Comparison of ENCODE assay signal across 33 mouse cellular contexts in genomic region chr14:51877517-51877916, GRCm38 (mm10). TPM values are rescaled to one million over a fixed set of nuclear protein-coding genes. Genes with fewer than 3 reads are reported as not detected.
DNase-seq lines count a peak whose midpoint lies in the region; ATAC-seq and TF ChIP-seq lines count a peak whose summit lies in the region.
"Had no signal": no experiment of that assay in that cellular context is flagged by ENCODE, and none has a peak within 500 bp of the region (broad histone marks: within the 10 kb centered on the region; RNA-seq: fewer than 3 reads in every experiment).

No protein-coding gene starts in this region.

- no peak for TF ChIP-seq CTCF in testis, adult 2 months (IDR thresholded peaks at IDR 0.05; ENCODE audit: control insufficient read depth, insufficient read depth, insufficient replicate concordance, low read depth, low read length)
- no peak for TF ChIP-seq CTCF in intestine, postnatal 0 days (IDR thresholded peaks at IDR 0.05; ENCODE audit: low read depth)

- WGBS in intestine, postnatal 0 days: 49% methylated on average over 3 of the region's 3 CpGs
- WGBS in forebrain, embryonic 15.5 days: 80% methylated on average over 3 of the region's 3 CpGs

- TF ChIP-seq POLR2A in testis, adult 2 months (IDR thresholded peaks at IDR 0.05; ENCODE audit: control insufficient read depth, low read depth, low read length): no peak

- H3K4me1 ChIP-seq in testis, adult 2 months (ENCODE audit: control insufficient read depth, insufficient read depth, low read length): peaks cover 5% of the 10 kb centered on the region
- no peaks in the 10 kb centered on the region for H3K4me1 ChIP-seq in intestine, postnatal 0 days (replicated peaks; ENCODE audit: control insufficient read depth, insufficient read depth, low read length)
- no peaks in the 10 kb centered on the region for H3K4me1 ChIP-seq in forebrain, embryonic 15.5 days
- H3K4me1 ChIP-seq: forebrain, embryonic 10.5 days; forebrain, embryonic 13.5 days; heart, embryonic 12.5 days; heart, embryonic 15.5 days; hindbrain, embryonic 10.5 days; hindbrain, embryonic 13.5 days had no signal

- H3K27me3 ChIP-seq in testis, adult 2 months (ENCODE audit: control insufficient read depth, insufficient read depth, low read length): no peaks in the 10 kb centered on the region
- H3K27me3 ChIP-seq in intestine, postnatal 0 days (replicated peaks; ENCODE audit: control insufficient read depth, insufficient read depth, low read length): no peaks in the 10 kb centered on the region
- H3K27me3 ChIP-seq in forebrain, embryonic 15.5 days: no peaks in the 10 kb centered on the region
- H3K27me3 ChIP-seq: forebrain, embryonic 13.5 days; heart, embryonic 15.5 days; hindbrain, embryonic 13.5 days had no signal

- H3K4me2 ChIP-seq in intestine, postnatal 0 days (replicated peaks; ENCODE audit: low read depth): no peak overlapping the region
- no peak overlapping the region for H3K4me2 ChIP-seq in forebrain, embryonic 15.5 days (replicated peaks)
- H3K4me2 ChIP-seq: forebrain, embryonic 13.5 days; heart, embryonic 12.5 days; heart, embryonic 15.5 days; hindbrain, embryonic 13.5 days had no signal

- DNase-seq in testis, postnatal 14 days (ENCODE audit: low spot score): no peak
- peak; percentile 24 for DNase-seq in c-Kit-positive CD71-positive TER-119-positive erythroid progenitor cells, embryonic 14.5 days (ENCODE audit: low spot score)
- no peak for DNase-seq in left cerebral cortex, adult 8-10 months (ENCODE audit: low spot score in 2 of 2)
- DNase-seq: adrenal gland, postnatal 25 days; cerebellum, adult 11 months; cerebellum, adult 2 months; cerebellum, adult 9-11 months; forebrain, postnatal 0 days; gastrocnemius, adult 2 months; gastrocnemius, postnatal 14 days; heart, adult 11 months; heart, postnatal 10 days; heart, postnatal 36 days had no signal

- H3K9me3 ChIP-seq in intestine, postnatal 0 days (ENCODE audit: control insufficient read depth): no peaks in the 10 kb centered on the region
- H3K9me3 ChIP-seq in forebrain, embryonic 15.5 days: no peaks in the 10 kb centered on the region
- H3K9me3 ChIP-seq: forebrain, embryonic 10.5 days; forebrain, embryonic 13.5 days; heart, embryonic 12.5 days; heart, embryonic 15.5 days; hindbrain, embryonic 10.5 days; hindbrain, embryonic 13.5 days had no signal

- peak; percentile 78 for ATAC-seq in intestine, postnatal 0 days
- ATAC-seq in forebrain, embryonic 15.5 days (replicated peaks): no peak
- ATAC-seq: activated CD4-positive, CD25-positive, alpha-beta regulatory T cell, adult 4 months; CD4-positive, CD25-positive, alpha-beta regulatory T cell, adult 4 months; forebrain, embryonic 13.5 days; forebrain, postnatal 0 days; hindbrain, postnatal 0 days; inflammation-experienced regulatory T-cells, adult 6 months had no signal

- peak overlapping the region; percentile 47 for H3K4me3 ChIP-seq in testis, adult 2 months (ENCODE audit: control insufficient read depth, low read depth, low read length)
- H3K4me3 ChIP-seq in intestine, postnatal 0 days (ENCODE audit: low read depth, low read length): no peak overlapping the region
- H3K4me3 ChIP-seq in forebrain, embryonic 15.5 days: no peak overlapping the region
- H3K4me3 ChIP-seq: forebrain, embryonic 10.5 days; forebrain, embryonic 13.5 days; gastrocnemius, adult 2 months; heart, embryonic 12.5 days; heart, embryonic 15.5 days; hindbrain, embryonic 10.5 days; hindbrain, embryonic 13.5 days had no signal

- no peaks in the 10 kb centered on the region for H3K36me3 ChIP-seq in testis, adult 2 months (ENCODE audit: control insufficient read depth, insufficient read depth, low read length)
- H3K36me3 ChIP-seq in intestine, postnatal 0 days (ENCODE audit: control insufficient read depth, insufficient read depth): no peaks in the 10 kb centered on the region
- no peaks in the 10 kb centered on the region for H3K36me3 ChIP-seq in forebrain, embryonic 15.5 days
- H3K36me3 ChIP-seq: forebrain, embryonic 10.5 days; heart, embryonic 12.5 days; heart, embryonic 15.5 days; hindbrain, embryonic 10.5 days; hindbrain, embryonic 13.5 days had no signal

- no peak overlapping the region for H3K27ac ChIP-seq in testis, adult 2 months (ENCODE audit: control insufficient read depth, insufficient read depth, low read depth, low read length)
- H3K27ac ChIP-seq in intestine, postnatal 0 days (ENCODE audit: low read depth, low read length): no peak overlapping the region
- H3K27ac ChIP-seq in forebrain, embryonic 15.5 days (replicated peaks): no peak overlapping the region
- H3K27ac ChIP-seq: forebrain, embryonic 10.5 days; forebrain, embryonic 13.5 days; gastrocnemius, adult 2 months; heart, embryonic 15.5 days; hindbrain, embryonic 10.5 days; hindbrain, embryonic 13.5 days; hindbrain, postnatal 0 days had no signal

- H3K9ac ChIP-seq in intestine, postnatal 0 days (ENCODE audit: low read depth, low read length): no peak overlapping the region
- no peak overlapping the region for H3K9ac ChIP-seq in forebrain, embryonic 15.5 days (replicated peaks)
- H3K9ac ChIP-seq: forebrain, embryonic 13.5 days; forebrain, postnatal 0 days; heart, embryonic 12.5 days; heart, embryonic 15.5 days; hindbrain, embryonic 13.5 days had no signal

RNA-seq across cellular contexts. Expression of gene Mettl17, which starts 7.1 kb away (rescaled TPM):
- polyA plus RNA-seq in testis, adult 2 months (2012; rRNA removed): 14.4 and 15.8 TPM in 2 replicates
- polyA plus RNA-seq in intestine, postnatal 0 days (2015; fragmentation: Nextera tagmentation; extraction: Ambion mirVana): 16.9 and 19.7 TPM in 2 replicates
- 85.5 and 85.7 TPM in 2 replicates for polyA plus RNA-seq in forebrain, embryonic 15.5 days (2015; fragmentation: Nextera tagmentation; extraction: Ambion mirVana)
- 10 to 100 TPM; 26.5 to 30.4 (median 28.4) TPM for total RNA-seq in left cerebral cortex, adult 8-10 months (2022)

RNA-seq across cellular contexts. Expression of gene Slc39a2, which starts 15.2 kb away (rescaled TPM):
- polyA plus RNA-seq in testis, adult 2 months (2012; rRNA removed): 0.14 and 0.30 TPM in 2 replicates
- 0.38 and 0.57 TPM in 2 replicates for polyA plus RNA-seq in intestine, postnatal 0 days (2015; fragmentation: Nextera tagmentation; extraction: Ambion mirVana)
- 1.8 and 1.9 TPM in 2 replicates for polyA plus RNA-seq in forebrain, embryonic 15.5 days (2015; fragmentation: Nextera tagmentation; extraction: Ambion mirVana)
- total RNA-seq in left cerebral cortex, adult 8-10 months (2022): 1 to 10 TPM; 3.2 to 5.3 (median 3.8) TPM

RNA-seq across cellular contexts. Expression of gene Ear6, which starts 24.0 kb away (rescaled TPM):
- 0.12 TPM in 1 of 2 replicates, not detected in the other for polyA plus RNA-seq in testis, adult 2 months (2012; rRNA removed)
- not detected in 2 replicates for polyA plus RNA-seq in intestine, postnatal 0 days (2015; fragmentation: Nextera tagmentation; extraction: Ambion mirVana)
- not detected in 2 replicates for polyA plus RNA-seq in forebrain, embryonic 15.5 days (2015; fragmentation: Nextera tagmentation; extraction: Ambion mirVana)
- total RNA-seq in left cerebral cortex, adult 8-10 months (2022): not detected
- total RNA-seq: adrenal gland, adult 8-10 months; adrenal gland, postnatal 25 days; ES-E14; forebrain, postnatal 0 days; gastrocnemius, adult 2 months; gastrocnemius, postnatal 14 days; gastrocnemius, postnatal 4 days; heart, postnatal 10 days; heart, postnatal 36 days; hindbrain, postnatal 0 days had no signal
- polyA plus RNA-seq: activated CD4-positive, CD25-positive, alpha-beta regulatory T cell, adult 4 months; C2C12; CD4-positive, CD25-positive, alpha-beta regulatory T cell, adult 4 months; cerebellum, adult 2 months; embryonic facial prominence, embryonic 11.5 days; embryonic facial prominence, embryonic 14.5 days; forebrain, embryonic 10.5 days; forebrain, embryonic 13.5 days; forebrain, postnatal 0 days; frontal cortex, adult 2 months; heart, embryonic 12.5 days; heart, embryonic 15.5 days; hindbrain, embryonic 10.5 days; hindbrain, embryonic 13.5 days; hindbrain, postnatal 0 days; inflammation-experienced regulatory T-cells, adult 6 months had no signal

RNA-seq across cellular contexts. Expression of gene Ndrg2, which starts 36.4 kb away (rescaled TPM):
- polyA plus RNA-seq in testis, adult 2 months (2012; rRNA removed): 27.3 and 31.6 TPM in 2 replicates
- polyA plus RNA-seq in intestine, postnatal 0 days (2015; fragmentation: Nextera tagmentation; extraction: Ambion mirVana): 24.9 and 27.1 TPM in 2 replicates
- 152 TPM in 2 replicates for polyA plus RNA-seq in forebrain, embryonic 15.5 days (2015; fragmentation: Nextera tagmentation; extraction: Ambion mirVana)
- 100 to 1,000 TPM; 798 to 932 (median 862) TPM for total RNA-seq in left cerebral cortex, adult 8-10 months (2022)

RNA-seq across cellular contexts. Expression of gene Tppp2, which starts 40.7 kb away (rescaled TPM):
- 153 and 181 TPM in 2 replicates for polyA plus RNA-seq in testis, adult 2 months (2012; rRNA removed)
- not detected in 2 replicates for polyA plus RNA-seq in intestine, postnatal 0 days (2015; fragmentation: Nextera tagmentation; extraction: Ambion mirVana)
- polyA plus RNA-seq in forebrain, embryonic 15.5 days (2015; fragmentation: Nextera tagmentation; extraction: Ambion mirVana): not detected in 2 replicates
- not detected for total RNA-seq in left cerebral cortex, adult 8-10 months (2022)
- total RNA-seq: adrenal gland, adult 8-10 months; adrenal gland, postnatal 25 days; ES-E14; forebrain, postnatal 0 days; gastrocnemius, postnatal 4 days; heart, postnatal 10 days; heart, postnatal 36 days; hindbrain, postnatal 0 days had no signal
- polyA plus RNA-seq: activated CD4-positive, CD25-positive, alpha-beta regulatory T cell, adult 4 months; C2C12; CD4-positive, CD25-positive, alpha-beta regulatory T cell, adult 4 months; cerebellum, adult 2 months; embryonic facial prominence, embryonic 11.5 days; embryonic facial prominence, embryonic 14.5 days; forebrain, embryonic 10.5 days; forebrain, embryonic 13.5 days; forebrain, postnatal 0 days; frontal cortex, adult 2 months; heart, embryonic 12.5 days; heart, embryonic 15.5 days; hindbrain, embryonic 10.5 days; hindbrain, embryonic 13.5 days; hindbrain, postnatal 0 days; inflammation-experienced regulatory T-cells, adult 6 months had no signal
